Mouse (Mus musculus) liver, embryonic 14.5 days (tissue): ENCODE measurements around the gene Arl10. TPM values are rescaled to one million over a fixed set of nuclear protein-coding genes. Genes with fewer than 3 reads are reported as not detected.

Experiments used
- ATAC-seq: fragments of 200-750 bp; cut with Nextera tagmentation; 2 replicates; pipeline ENCODE4 v1.8.0; 2017; ENCODE audit warnings: moderate number of reproducible peaks, mild to moderate bottlenecking, moderate library complexity; ENCODE audit not compliant: insufficient read depth
- DNase-seq, 3 experiments: peaks; one replicate each; pipeline ENCODE4 v3.0.0-alpha.2; 2012 to 2013; ENCODE audit warnings: low read depth in 3 of 3, low spot score in 3 of 3
- H3K27ac ChIP-seq: fragments of 300-500 bp; sonication (generic); 2 replicates; pipeline ENCODE4 v1.5.1; 2014; ENCODE audit warnings: moderate library complexity, mild to moderate bottlenecking, control low read depth, inconsistent platforms
- H3K27me3 ChIP-seq: fragments of 300-500 bp; sonication (generic); 2 replicates; pipeline ENCODE4 v1.6.1; 2014; ENCODE audit warnings: mild to moderate bottlenecking, low read length, moderate library complexity; ENCODE audit not compliant: control insufficient read depth, insufficient read depth
- H3K36me3 ChIP-seq: fragments of 300-500 bp; sonication (generic); replicated peaks from 2 replicates; pipeline ENCODE4 v1.6.1; 2014; ENCODE audit warnings: low read depth; ENCODE audit not compliant: control insufficient read depth, insufficient read depth
- H3K4me1 ChIP-seq, 2 experiments: fragments of 200-500 bp in 1 of 2; fragments of 300-500 bp in 1 of 2; sonication (generic) in 1 of 2; replicated peaks; 2 replicates each; pipeline ENCODE4 v1.6.1; 2012 to 2014; ENCODE audit warnings: antibody characterized with exemption in 1 of 2, inconsistent platforms in 1 of 2, low read length in 1 of 2; ENCODE audit not compliant: control insufficient read depth in 2 of 2, insufficient read depth in 2 of 2
- H3K4me2 ChIP-seq: fragments of 300-500 bp; sonication (generic); 2 replicates; pipeline ENCODE4 v1.6.1; 2014; ENCODE audit warnings: low read depth, mild to moderate bottlenecking, control low read depth, moderate library complexity
- H3K4me3 ChIP-seq, 2 experiments: fragments of 200-500 bp in 1 of 2; fragments of 300-500 bp in 1 of 2; sonication (generic) in 1 of 2; 2 replicates each; pipeline ENCODE4 v1.5.1; 2012 to 2014; ENCODE audit warnings: low read depth in 2 of 2, low read length in 2 of 2, mild to moderate bottlenecking in 2 of 2, control low read depth in 1 of 2, inconsistent platforms in 1 of 2, moderate library complexity in 1 of 2; ENCODE audit not compliant: insufficient read depth in 1 of 2
- H3K9ac ChIP-seq: fragments of 300-500 bp; sonication (generic); replicated peaks from 2 replicates; pipeline ENCODE4 v1.6.1; 2014; ENCODE audit warnings: mild to moderate bottlenecking, control low read depth, moderate library complexity
- H3K9me3 ChIP-seq: fragments of 300-500 bp; sonication (generic); 2 replicates; pipeline ENCODE4 v1.6.1; 2016; ENCODE audit warnings: low read length, mixed read lengths; ENCODE audit not compliant: control insufficient read depth
- CTCF ChIP-seq: IDR thresholded peaks from 2 replicates; pipeline ENCODE4 v1.5.1; 2016; ENCODE audit warnings: antibody characterized with exemption, low read depth, control low read depth
- EP300 ChIP-seq: IDR thresholded peaks from 2 replicates; pipeline ENCODE4 v1.6.1; 2016; ENCODE audit warnings: antibody characterized with exemption, low read depth
- WGBS: fragments of 180-500 bp; shearing (Covaris S2); extraction: QIAGEN DNeasy Blood & Tissue Kit; methylation state at CpG from one replicate; pipeline ENCODE4 v1.1.7; 2014; ENCODE audit not compliant: insufficient replicate concordance; 5-methylcytosine and 5-hydroxymethylcytosine counted together
- polyA plus RNA-seq, 2 experiments: library from polyadenylated mRNA; depleted of rRNA in 1 of 2; stranded (reverse) in 1 of 2; unstranded in 1 of 2; fragments of >200 nt; fragmentation: Nextera tagmentation in 1 of 2; extraction: Ambion mirVana in 1 of 2; gene quantifications; 2 replicates each; pipeline versions ENCODE4 v1.2.1 to v1.2.3; 2012 to 2014

The Arl10 gene
- polyA plus RNA-seq, 2 experiments = 4.2 to 5.6 TPM

DNA sequence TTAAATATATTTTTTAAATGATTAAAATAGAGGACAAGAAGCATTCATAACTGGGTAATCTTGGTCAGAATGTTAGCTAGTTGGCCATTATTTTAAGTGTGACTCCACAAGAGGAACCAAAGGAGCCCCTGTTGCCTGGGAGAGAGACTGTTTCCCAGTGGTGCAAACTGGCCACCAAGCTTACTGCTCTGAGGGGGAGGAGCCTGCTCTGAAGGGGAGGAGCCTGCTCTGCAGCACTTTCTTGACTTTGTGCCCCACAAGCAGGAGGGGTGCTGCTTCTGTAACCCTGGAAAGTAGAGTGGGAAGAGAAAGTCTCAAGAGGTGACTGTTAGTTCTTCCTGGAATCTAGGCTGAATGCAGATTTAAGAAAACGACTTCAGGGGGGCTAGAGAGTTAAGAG lies 5.5 kb upstream of the Arl10 start:
- WGBS = 41% methylated on average over 1 of the region's 1 CpGs

DNA sequence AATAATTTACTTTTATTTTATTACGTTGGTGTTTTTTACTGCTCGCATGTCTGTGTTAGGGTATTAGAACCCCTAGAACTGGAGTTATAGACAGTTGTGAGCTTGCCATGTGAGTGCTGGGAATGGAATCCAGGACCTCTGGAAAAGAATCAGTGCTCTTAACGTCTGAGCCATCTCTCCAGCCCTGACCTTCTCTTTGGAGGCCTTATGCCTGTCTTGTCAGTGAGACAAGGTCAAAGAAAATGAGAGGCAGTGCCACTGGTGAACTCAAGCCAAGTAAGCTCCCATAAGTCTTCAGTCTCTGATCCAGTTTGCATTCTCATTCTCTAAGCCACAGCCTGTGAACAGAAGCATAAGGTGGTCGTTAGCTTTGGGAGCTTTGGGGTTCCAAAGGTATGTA lies 4.1 kb upstream of the Arl10 start:
- no peak overlapping the region for H3K9ac ChIP-seq
- ATAC-seq (no peak), DNase-seq (no peak)
- H3K9me3 ChIP-seq = no peaks in the 10 kb centered on the region
- TF ChIP-seq CTCF = no peak
- no peaks in the 10 kb centered on the region for H3K36me3 ChIP-seq
- no peaks in the 10 kb centered on the region; the same call in 1 of the 2 replicates for H3K27me3 ChIP-seq
- 61% methylated on average over 4 of the region's 4 CpGs for WGBS
- no peak overlapping the region for H3K4me2 ChIP-seq
- H3K4me1 ChIP-seq = peaks cover 8 to 15% of the 10 kb centered on the region in 2 experiments
- H3K27ac ChIP-seq = no peak overlapping the region
- no peak overlapping the region for H3K4me3 ChIP-seq

More for the DNA sequence above, 5.5 kb upstream of the Arl10 start:
- TF ChIP-seq EP300 = no peak
- no peak for TF ChIP-seq CTCF
- Histone ChIP-seq H3K4me3 (no peak overlapping the region), H3K9ac (no peak overlapping the region), H3K4me2 (no peak overlapping the region), H3K36me3 (no peaks in the 10 kb centered on the region), H3K27ac (no peak overlapping the region), H3K27me3 (no peaks in the 10 kb centered on the region; the same call in 1 of the 2 replicates), H3K4me1 (peaks cover 8 to 16% of the 10 kb centered on the region in 2 experiments), H3K9me3 (no peaks in the 10 kb centered on the region)
- DNase-seq (no peak), ATAC-seq (no peak)

DNA sequence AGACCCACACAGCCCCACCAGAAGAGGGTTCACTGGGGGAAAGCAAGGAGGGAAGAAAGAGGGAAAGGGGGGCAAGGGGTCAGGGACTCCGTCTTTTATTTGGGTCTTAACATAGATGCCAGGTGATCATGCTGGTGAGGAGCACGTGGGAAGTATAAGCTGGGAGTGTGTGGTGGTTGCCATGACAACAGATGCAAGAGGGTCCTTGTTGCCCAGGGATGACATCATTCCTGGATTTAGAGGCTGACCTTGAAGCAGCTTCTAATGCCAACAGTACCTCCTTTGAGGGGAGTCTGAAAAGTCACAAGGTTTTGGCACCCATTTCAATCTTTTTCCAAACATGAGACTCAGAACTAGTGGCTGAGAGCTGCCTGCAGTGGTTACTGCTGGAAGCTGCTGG lies 3.2 kb upstream of the Arl10 start:
- H3K9ac ChIP-seq = no peak overlapping the region
- H3K4me3 ChIP-seq = no peak overlapping the region
- no peak overlapping the region for H3K4me2 ChIP-seq
- WGBS = 52% methylated on average over 2 of the region's 2 CpGs
- H3K27me3 ChIP-seq = no peaks in the 10 kb centered on the region; the same call in 1 of the 2 replicates
- no peak overlapping the region for H3K27ac ChIP-seq
- ATAC-seq (no peak), DNase-seq (no peak)
- no peak for TF ChIP-seq CTCF
- TF ChIP-seq EP300 = no peak
- H3K36me3 ChIP-seq = no peaks in the 10 kb centered on the region
- H3K9me3 ChIP-seq = no peaks in the 10 kb centered on the region
- H3K4me1 ChIP-seq = peaks cover 5 to 10% of the 10 kb centered on the region in 2 experiments; a peak in 3 of 4 replicates

DNA sequence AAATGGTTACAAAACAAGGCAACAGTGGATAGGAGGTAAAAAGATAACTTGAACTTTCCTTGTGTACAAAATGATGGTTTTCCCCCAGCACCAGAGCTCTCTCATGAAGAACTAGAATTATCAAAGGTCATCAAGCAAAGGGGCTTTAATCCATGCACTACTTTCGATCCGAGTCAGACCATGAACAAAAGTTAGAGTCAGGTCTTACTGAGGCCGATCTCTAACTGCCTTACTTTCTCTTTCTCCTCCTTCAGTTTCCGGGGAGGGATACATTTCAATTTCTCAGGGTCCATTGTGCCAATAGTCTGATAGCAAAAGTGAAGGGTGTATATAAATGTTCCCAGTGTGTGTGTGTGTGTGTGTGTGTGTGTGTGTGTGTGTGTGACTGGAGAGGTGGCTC lies 2.2 kb upstream of the Arl10 start:
- Histone ChIP-seq H3K27ac (no peak overlapping the region), H3K4me1 (peaks cover 5 to 10% of the 10 kb centered on the region in 2 experiments; a peak in 3 of 4 replicates), H3K4me3 (no peak overlapping the region), H3K36me3 (no peaks in the 10 kb centered on the region), H3K9ac (no peak overlapping the region), H3K27me3 (no peaks in the 10 kb centered on the region; the same call in 1 of the 2 replicates), H3K4me2 (no peak overlapping the region), H3K9me3 (no peaks in the 10 kb centered on the region)
- ATAC-seq (no peak), DNase-seq (no peak)
- TF ChIP-seq CTCF = no peak
- TF ChIP-seq EP300 = no peak
- WGBS = 62% methylated on average over 4 of the region's 4 CpGs

DNA sequence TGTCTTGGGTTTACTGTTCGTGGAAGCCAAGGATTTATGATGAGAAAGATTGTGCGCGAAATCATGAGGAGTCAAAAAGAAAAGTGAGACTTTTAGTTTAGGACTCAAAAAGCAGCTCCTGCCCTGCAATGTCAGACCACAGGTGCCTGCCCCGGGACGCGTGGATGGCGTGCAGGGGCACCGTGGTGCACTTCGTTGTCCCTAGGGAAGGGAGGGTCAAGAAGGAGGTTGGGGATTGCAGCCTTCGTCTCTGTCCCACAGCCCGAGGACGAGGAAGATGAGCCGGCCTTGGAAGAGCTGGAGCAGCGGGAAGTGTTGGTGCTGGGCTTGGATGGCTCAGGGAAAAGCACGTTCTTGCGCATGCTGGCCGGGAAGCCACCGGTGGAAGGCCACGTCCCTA lies 674 bp downstream of the Arl10 start:
- ATAC-seq (no peak), DNase-seq (no peak)
- peaks cover 5 to 6% of the 10 kb centered on the region in 2 experiments; a peak in 3 of 4 replicates for H3K4me1 ChIP-seq
- H3K27me3 ChIP-seq = no peaks in the 10 kb centered on the region; the same call in 1 of the 2 replicates
- peak overlapping the region; percentile 94 for H3K4me2 ChIP-seq
- no peaks in the 10 kb centered on the region for H3K9me3 ChIP-seq
- WGBS = 6% methylated on average over 19 of the region's 19 CpGs
- H3K4me3 ChIP-seq = peak overlapping the region; percentile 64 to 79
- H3K27ac ChIP-seq = no peak overlapping the region
- H3K36me3 ChIP-seq = no peaks in the 10 kb centered on the region
- TF ChIP-seq EP300 = no peak
- no peak for TF ChIP-seq CTCF
- H3K9ac ChIP-seq = peak overlapping the region; percentile 72
